Mouse (Mus musculus): ENCODE measurements around the gene Zfp687. TPM values are rescaled to one million over a fixed set of nuclear protein-coding genes. Genes with fewer than 3 reads are reported as not detected.

Gene Zfp687
- polyA plus RNA-seq, 1 experiment from 2014 or later = 17.6 TPM

DNA sequence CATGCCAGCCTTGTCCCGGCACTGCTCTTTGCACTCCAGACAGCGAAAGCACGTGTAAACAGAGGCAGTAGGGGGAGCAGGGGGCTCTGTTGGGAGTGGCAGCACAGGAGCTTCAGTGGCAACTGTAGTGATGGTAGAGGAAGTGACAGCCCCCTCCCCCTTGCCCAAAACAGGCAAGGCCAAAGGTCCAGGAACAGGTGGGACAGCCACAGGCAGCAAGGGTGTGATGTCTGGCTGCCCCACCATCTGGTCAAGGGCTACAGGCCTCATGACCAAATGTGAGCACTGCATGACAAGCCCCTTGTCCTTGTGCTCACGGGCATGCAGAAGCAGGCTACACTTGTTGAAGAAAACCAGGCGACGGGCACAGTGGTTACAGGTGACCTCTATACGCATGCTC, 4.9 kb downstream of the Zfp687 start:
- H3K9me3 ChIP-seq (ENCODE audit: control insufficient read depth, low read length) = no peaks in the 10 kb centered on the region
- ATAC-seq = no peak
- H3K9ac ChIP-seq (ENCODE audit: low read depth, low read length) = no peak overlapping the region
- no peak overlapping the region for H3K27ac ChIP-seq (ENCODE audit: low read length)
- no peak overlapping the region for H3K4me3 ChIP-seq (ENCODE audit: low read length)
- WGBS = 74% methylated on average over 7 of the region's 7 CpGs
- H3K36me3 ChIP-seq (ENCODE audit: control insufficient read depth, insufficient read depth, low read length) = peaks cover 37% of the 10 kb centered on the region
- peaks cover 10% of the 10 kb centered on the region; the same call in 1 of the 2 replicates for H3K4me1 ChIP-seq (ENCODE audit: control insufficient read depth, insufficient read depth, low read length)
- H3K27me3 ChIP-seq (replicated peaks; ENCODE audit: control insufficient read depth, insufficient read depth, low read length) = no peaks in the 10 kb centered on the region
- no peak overlapping the region for H3K4me2 ChIP-seq (ENCODE audit: low read depth, low read length)

DNA sequence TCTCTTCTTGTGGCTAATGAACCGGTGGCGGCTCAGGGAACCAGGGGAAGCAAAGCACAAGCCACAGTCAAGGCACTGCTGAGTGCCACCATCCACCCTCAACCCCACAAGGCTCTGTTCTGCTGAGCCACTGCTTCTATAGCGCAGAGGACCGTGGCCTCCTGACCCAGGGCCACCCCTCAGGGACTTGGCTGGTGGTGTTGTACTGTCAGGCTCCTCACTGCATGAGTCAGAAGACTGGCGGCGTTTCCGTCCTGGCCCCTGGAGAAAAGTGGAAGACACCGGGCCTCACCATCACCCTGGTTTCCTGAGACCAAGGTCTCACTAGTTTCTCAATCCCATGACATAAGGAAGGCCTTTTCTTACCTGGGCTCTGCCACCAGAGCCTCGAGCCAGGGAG, 7.5 kb downstream of the Zfp687 start:
- no peak for ATAC-seq
- H3K4me3 ChIP-seq (ENCODE audit: low read length) = no peak overlapping the region
- peaks cover 48% of the 10 kb centered on the region for H3K36me3 ChIP-seq (ENCODE audit: control insufficient read depth, insufficient read depth, low read length)
- H3K27me3 ChIP-seq (replicated peaks; ENCODE audit: control insufficient read depth, insufficient read depth, low read length) = no peaks in the 10 kb centered on the region
- no peaks in the 10 kb centered on the region for H3K4me1 ChIP-seq (ENCODE audit: control insufficient read depth, insufficient read depth, low read length)
- 88% methylated on average over 9 of the region's 9 CpGs for WGBS
- no peak overlapping the region for H3K4me2 ChIP-seq (ENCODE audit: low read depth, low read length)
- no peak overlapping the region for H3K9ac ChIP-seq (ENCODE audit: low read depth, low read length)
- H3K9me3 ChIP-seq (ENCODE audit: control insufficient read depth, low read length) = no peaks in the 10 kb centered on the region
- no peak overlapping the region for H3K27ac ChIP-seq (ENCODE audit: low read length)

DNA sequence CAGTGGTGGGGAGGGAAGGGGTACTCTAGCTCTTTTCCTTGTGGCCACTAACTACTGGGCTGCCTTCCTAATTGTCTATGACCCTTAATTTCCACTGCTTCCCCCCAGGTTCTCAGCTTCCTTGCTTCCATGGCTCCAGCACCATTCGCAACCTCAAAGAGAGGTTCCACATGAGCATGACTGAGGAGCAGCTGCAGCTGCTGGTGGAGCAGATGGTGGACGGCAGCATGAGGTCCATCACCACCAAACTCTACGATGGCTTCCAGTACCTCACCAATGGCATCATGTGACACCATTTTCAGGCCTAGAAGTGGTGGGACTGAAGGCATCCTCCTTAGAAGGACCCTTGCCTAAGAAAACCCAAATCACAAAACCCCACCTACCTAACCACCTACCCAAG, 9.6 kb downstream of the Zfp687 start:
- no peaks in the 10 kb centered on the region for H3K27me3 ChIP-seq (replicated peaks; ENCODE audit: control insufficient read depth, insufficient read depth, low read length)
- H3K27ac ChIP-seq (ENCODE audit: low read length) = no peak overlapping the region
- H3K9ac ChIP-seq (ENCODE audit: low read depth, low read length) = no peak overlapping the region
- no peaks in the 10 kb centered on the region for H3K4me1 ChIP-seq (ENCODE audit: control insufficient read depth, insufficient read depth, low read length)
- H3K36me3 ChIP-seq (ENCODE audit: control insufficient read depth, insufficient read depth, low read length) = peaks cover 43% of the 10 kb centered on the region
- no peak overlapping the region for H3K4me3 ChIP-seq (ENCODE audit: low read length)
- H3K4me2 ChIP-seq (ENCODE audit: low read depth, low read length) = no peak overlapping the region
- no peaks in the 10 kb centered on the region for H3K9me3 ChIP-seq (ENCODE audit: control insufficient read depth, low read length)
- ATAC-seq = no peak
- WGBS = 93% methylated on average over 3 of the region's 3 CpGs

DNA sequence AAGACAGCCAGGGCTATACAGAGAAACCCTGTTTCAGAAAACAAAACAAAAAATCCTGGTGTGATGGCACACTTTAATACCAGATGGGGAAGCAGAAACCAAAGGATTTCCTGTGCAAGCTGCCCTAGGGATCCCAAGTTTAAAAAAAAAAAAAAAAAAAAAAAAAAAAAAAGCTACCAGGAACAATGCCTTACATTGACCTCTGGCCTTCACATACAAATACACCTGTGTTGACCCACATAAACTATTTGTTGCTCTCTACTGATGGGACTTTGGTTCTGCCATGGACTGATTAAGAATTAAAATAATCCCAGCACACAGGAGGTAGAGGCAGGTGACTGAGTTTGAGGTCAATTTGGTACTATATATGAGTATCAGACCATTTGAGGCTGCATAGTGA, 12.0 kb downstream of the Zfp687 start:
- Histone ChIP-seq H3K4me1 (ENCODE audit: control insufficient read depth, insufficient read depth, low read length) (no peaks in the 10 kb centered on the region), H3K4me3 (ENCODE audit: low read length) (no peak overlapping the region), H3K9ac (ENCODE audit: low read depth, low read length) (no peak overlapping the region), H3K27me3 (replicated peaks; ENCODE audit: control insufficient read depth, insufficient read depth, low read length) (no peaks in the 10 kb centered on the region), H3K27ac (ENCODE audit: low read length) (no peak overlapping the region), H3K36me3 (ENCODE audit: control insufficient read depth, insufficient read depth, low read length) (peaks cover 40% of the 10 kb centered on the region), H3K9me3 (ENCODE audit: control insufficient read depth, low read length) (no peaks in the 10 kb centered on the region), H3K4me2 (ENCODE audit: low read depth, low read length) (no peak overlapping the region)
- ATAC-seq = no peak

DNA sequence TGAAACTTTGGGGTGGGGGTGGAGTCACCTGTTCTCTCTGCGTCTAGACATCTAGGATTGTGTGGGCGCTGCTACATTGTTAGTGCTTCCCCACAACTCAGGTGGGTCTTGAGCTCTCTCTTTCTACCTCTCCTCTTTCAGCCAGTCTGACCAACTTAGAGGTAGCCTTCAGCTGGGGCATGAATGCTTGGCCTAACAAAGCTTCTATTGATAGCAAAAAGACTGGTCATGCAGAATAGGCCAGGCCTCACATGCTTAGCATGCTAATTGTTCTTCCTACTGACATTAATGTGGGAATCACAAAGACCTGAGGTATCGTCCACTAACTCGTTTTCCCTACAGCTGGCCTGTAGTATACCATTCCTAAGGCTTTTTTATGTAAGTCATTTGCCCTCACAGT, 12.7 kb downstream of the Zfp687 start:
- Histone ChIP-seq H3K36me3 (ENCODE audit: control insufficient read depth, insufficient read depth, low read length) (peaks cover 37% of the 10 kb centered on the region), H3K9ac (ENCODE audit: low read depth, low read length) (no peak overlapping the region), H3K4me3 (ENCODE audit: low read length) (no peak overlapping the region), H3K27ac (ENCODE audit: low read length) (no peak overlapping the region), H3K9me3 (ENCODE audit: control insufficient read depth, low read length) (no peaks in the 10 kb centered on the region), H3K4me1 (ENCODE audit: control insufficient read depth, insufficient read depth, low read length) (no peaks in the 10 kb centered on the region), H3K4me2 (ENCODE audit: low read depth, low read length) (no peak overlapping the region), H3K27me3 (replicated peaks; ENCODE audit: control insufficient read depth, insufficient read depth, low read length) (no peaks in the 10 kb centered on the region)
- 88% methylated on average over 4 of the region's 4 CpGs for WGBS
- ATAC-seq = no peak

- H3K9ac ChIP-seq (ENCODE audit: low read depth, low read length) = no peak overlapping the region
- H3K4me1 ChIP-seq (ENCODE audit: control insufficient read depth, insufficient read depth, low read length) = no peaks in the 10 kb centered on the region
- H3K9me3 ChIP-seq (ENCODE audit: control insufficient read depth, low read length) = no peaks in the 10 kb centered on the region
- no peaks in the 10 kb centered on the region for H3K27me3 ChIP-seq (replicated peaks; ENCODE audit: control insufficient read depth, insufficient read depth, low read length)
- H3K4me3 ChIP-seq (ENCODE audit: low read length) = no peak overlapping the region
- 29% methylated on average over 2 of the region's 2 CpGs for WGBS
- peak; percentile 54 for ATAC-seq
- no peak overlapping the region for H3K4me2 ChIP-seq (ENCODE audit: low read depth, low read length)
- H3K27ac ChIP-seq (ENCODE audit: low read length) = no peak overlapping the region
- H3K36me3 ChIP-seq (ENCODE audit: control insufficient read depth, insufficient read depth, low read length) = peaks cover 33% of the 10 kb centered on the region
Observed at GRCm38 (mm10) chr3:94996946-94997345, 18.3 kb downstream of the Zfp687 start.

GRCm38 (mm10) chr3:94989159-94989761, 26.0 kb downstream of the Zfp687 start:
- 27% methylated on average over 9 of the region's 9 CpGs for WGBS
- no peaks in the 10 kb centered on the region for H3K9me3 ChIP-seq (ENCODE audit: control insufficient read depth, low read length)
- H3K4me1 ChIP-seq (ENCODE audit: control insufficient read depth, insufficient read depth, low read length) = peaks cover 31% of the 10 kb centered on the region
- H3K36me3 ChIP-seq (ENCODE audit: control insufficient read depth, insufficient read depth, low read length) = peaks cover 8% of the 10 kb centered on the region; the same call in 1 of the 2 replicates
- peak; percentile 53 for ATAC-seq
- 0 out of 2 replicates have a peak overlapping the region, but pooled peaks have one; percentile 4 for H3K9ac ChIP-seq (ENCODE audit: low read depth, low read length)
- H3K4me2 ChIP-seq (ENCODE audit: low read depth, low read length) = 0 out of 2 replicates have a peak overlapping the region, but pooled peaks have one; percentile 20
- H3K27me3 ChIP-seq (replicated peaks; ENCODE audit: control insufficient read depth, insufficient read depth, low read length) = no peaks in the 10 kb centered on the region
- H3K27ac ChIP-seq (ENCODE audit: low read length) = peak overlapping the region; percentile 52
- no peak overlapping the region for H3K4me3 ChIP-seq (ENCODE audit: low read length)

- H3K27ac ChIP-seq (ENCODE audit: low read length) = peak overlapping the region; percentile 55
- no peaks in the 10 kb centered on the region for H3K9me3 ChIP-seq (ENCODE audit: control insufficient read depth, low read length)
- ATAC-seq = peak; percentile 88
- no peak overlapping the region for H3K4me2 ChIP-seq (ENCODE audit: low read depth, low read length)
- H3K4me1 ChIP-seq (ENCODE audit: control insufficient read depth, insufficient read depth, low read length) = peaks cover 31% of the 10 kb centered on the region
- H3K4me3 ChIP-seq (ENCODE audit: low read length) = no peak overlapping the region
- H3K9ac ChIP-seq (ENCODE audit: low read depth, low read length) = 0 out of 2 replicates have a peak overlapping the region, but pooled peaks have one; percentile 7
- H3K27me3 ChIP-seq (replicated peaks; ENCODE audit: control insufficient read depth, insufficient read depth, low read length) = no peaks in the 10 kb centered on the region
- peaks cover 3% of the 10 kb centered on the region; the same call in 1 of the 2 replicates for H3K36me3 ChIP-seq (ENCODE audit: control insufficient read depth, insufficient read depth, low read length)
Observed at GRCm38 (mm10) chr3:94987578-94987977, 27.7 kb downstream of the Zfp687 start.

- Histone ChIP-seq H3K9me3 (ENCODE audit: control insufficient read depth, low read length) (no peaks in the 10 kb centered on the region), H3K4me2 (ENCODE audit: low read depth, low read length) (no peak overlapping the region), H3K27me3 (replicated peaks; ENCODE audit: control insufficient read depth, insufficient read depth, low read length) (no peaks in the 10 kb centered on the region), H3K4me1 (ENCODE audit: control insufficient read depth, insufficient read depth, low read length) (peaks cover 31% of the 10 kb centered on the region), H3K27ac (ENCODE audit: low read length) (no peak overlapping the region), H3K4me3 (ENCODE audit: low read length) (no peak overlapping the region), H3K36me3 (ENCODE audit: control insufficient read depth, insufficient read depth, low read length) (peaks cover 3% of the 10 kb centered on the region; the same call in 1 of the 2 replicates), H3K9ac (ENCODE audit: low read depth, low read length) (no peak overlapping the region)
- 98% methylated on average over 2 of the region's 2 CpGs for WGBS
- no peak for ATAC-seq
Observed at GRCm38 (mm10) chr3:94985513-94985912, 29.7 kb downstream of the Zfp687 start.

GRCm38 (mm10) chr3:94984312-94984711, 30.9 kb downstream of the Zfp687 start:
- Histone ChIP-seq H3K27ac (ENCODE audit: low read length) (no peak overlapping the region), H3K4me2 (ENCODE audit: low read depth, low read length) (no peak overlapping the region), H3K4me1 (ENCODE audit: control insufficient read depth, insufficient read depth, low read length) (peaks cover 29% of the 10 kb centered on the region), H3K4me3 (ENCODE audit: low read length) (no peak overlapping the region), H3K9me3 (ENCODE audit: control insufficient read depth, low read length) (no peaks in the 10 kb centered on the region), H3K9ac (ENCODE audit: low read depth, low read length) (no peak overlapping the region), H3K36me3 (ENCODE audit: control insufficient read depth, insufficient read depth, low read length) (peaks cover 3% of the 10 kb centered on the region; the same call in 1 of the 2 replicates), H3K27me3 (replicated peaks; ENCODE audit: control insufficient read depth, insufficient read depth, low read length) (no peaks in the 10 kb centered on the region)
- WGBS = 90% methylated on average over 11 of the region's 11 CpGs
- no peak for ATAC-seq

Data from intestine, embryonic 16.5 days (tissue).